ENCODE assay signal across 8 mouse cellular contexts in the genomic region with DNA sequence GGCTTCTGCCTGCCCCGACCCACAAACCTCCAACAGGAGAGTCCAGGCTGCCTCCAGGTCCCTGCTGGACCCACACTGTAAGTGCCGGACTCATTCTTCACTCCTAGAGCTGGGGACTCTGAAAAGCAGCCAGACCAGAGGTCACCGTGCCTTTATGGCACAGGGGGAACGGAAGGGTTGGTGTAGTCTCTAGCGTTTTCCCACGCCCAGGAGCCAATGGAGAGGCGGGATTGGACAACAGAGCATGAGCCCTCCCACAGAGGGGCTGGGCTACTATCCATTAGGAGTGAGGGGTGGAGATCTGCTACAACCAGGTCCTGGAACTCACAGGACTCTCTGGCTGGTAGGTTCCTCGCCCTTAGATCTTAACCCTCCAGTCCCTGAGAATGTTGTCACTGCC. TPM values are rescaled to one million over a fixed set of nuclear protein-coding genes. Genes with fewer than 3 reads are reported as not detected.
DNase-seq lines count a peak whose midpoint lies in the region; ATAC-seq lines count a peak whose summit lies in the region.

No protein-coding gene starts in this region.

- peak; percentile 76 for DNase-seq in urinary bladder, postnatal 14 days (ENCODE audit: low spot score)
- DNase-seq in urinary bladder, adult 2 months (ENCODE audit: low spot score): no peak
- DNase-seq in forebrain, embryonic 11.5 days (ENCODE audit: low spot score): peak; percentile 84
- peak; percentile 83 for DNase-seq in heart, postnatal 10 days
- peak; percentile 84 to 88 for DNase-seq in kidney, postnatal 36 days
- peak; percentile 69 for DNase-seq in lung, postnatal 14 days
- peak; percentile 82 to 86 for DNase-seq in right cerebral cortex, postnatal 10 days (ENCODE audit: low spot score in 2 of 2)
- DNase-seq in c-Kit-positive CD71-positive TER-119-positive erythroid progenitor cells, embryonic 14.5 days (ENCODE audit: low spot score): no peak

- intact Hi-C loops in heart, postnatal 10 days (cut with DNase I): no loop called here

- H3K36me3 ChIP-seq in forebrain, embryonic 11.5 days (ENCODE audit: control insufficient read depth, insufficient read depth, low read length): no peaks in the 10 kb centered on the region

- H3K4me3 ChIP-seq in forebrain, embryonic 11.5 days (ENCODE audit: low read depth, low read length): peak overlapping the region; percentile 25

- no peaks in the 10 kb centered on the region for H3K9me3 ChIP-seq in forebrain, embryonic 11.5 days (ENCODE audit: control insufficient read depth, low read length)

- 3% methylated on average over 8 of the region's 8 CpGs for WGBS in forebrain, embryonic 11.5 days

- ATAC-seq in forebrain, embryonic 11.5 days (replicated peaks; ENCODE audit: low FRiP score): peak; percentile 74

- H3K27ac ChIP-seq in forebrain, embryonic 11.5 days (ENCODE audit: low read depth, low read length): peak overlapping the region; percentile 42; the same call in 1 of the 2 replicates

- peaks cover 2% of the 10 kb centered on the region; the same call in 1 of the 2 replicates for H3K27me3 ChIP-seq in forebrain, embryonic 11.5 days (ENCODE audit: control insufficient read depth, insufficient read depth, low read length)

- H3K9ac ChIP-seq in forebrain, embryonic 11.5 days (ENCODE audit: low read length): peak overlapping the region; percentile 46; the same call in 1 of the 2 replicates

- H3K4me2 ChIP-seq in forebrain, embryonic 11.5 days (ENCODE audit: low read depth, low read length, severe bottlenecking): peak overlapping the region; percentile 47

- H3K4me1 ChIP-seq in forebrain, embryonic 11.5 days (replicated peaks; ENCODE audit: control insufficient read depth, insufficient read depth, low read length): peaks cover 36% of the 10 kb centered on the region

RNA-seq across cellular contexts. Expression of a gene that starts 14.4 kb away (rescaled TPM):
- polyA plus RNA-seq in urinary bladder, adult 2 months (2012; rRNA removed): 0.06 and 0.07 TPM in 2 replicates
- polyA plus RNA-seq in forebrain, embryonic 11.5 days (2014; fragmentation: Nextera tagmentation; extraction: Ambion mirVana): 313 and 318 TPM in 2 replicates
- total RNA-seq in heart, postnatal 10 days (2021): not detected

RNA-seq across cellular contexts. Expression of a gene that starts 17.6 kb away (rescaled TPM):
- polyA plus RNA-seq in urinary bladder, adult 2 months (2012; rRNA removed): 39.8 and 45.9 TPM in 2 replicates
- polyA plus RNA-seq in forebrain, embryonic 11.5 days (2014; fragmentation: Nextera tagmentation; extraction: Ambion mirVana): 43.1 and 49.1 TPM in 2 replicates
- 10 to 100 TPM; 36.5 to 36.8 TPM for total RNA-seq in heart, postnatal 10 days (2021)

RNA-seq across cellular contexts. Expression of a gene that starts 18.0 kb away (rescaled TPM):
- 18.8 and 21.4 TPM in 2 replicates for polyA plus RNA-seq in urinary bladder, adult 2 months (2012; rRNA removed)
- 0.61 and 1.4 TPM in 2 replicates for polyA plus RNA-seq in forebrain, embryonic 11.5 days (2014; fragmentation: Nextera tagmentation; extraction: Ambion mirVana)
- total RNA-seq in heart, postnatal 10 days (2021): 1 to 10 TPM; 4.1 to 5.7 TPM

RNA-seq across cellular contexts. Expression of a gene that starts 47.4 kb away (rescaled TPM):
- polyA plus RNA-seq in urinary bladder, adult 2 months (2012; rRNA removed): 33.1 and 35.2 TPM in 2 replicates
- polyA plus RNA-seq in forebrain, embryonic 11.5 days (2014; fragmentation: Nextera tagmentation; extraction: Ambion mirVana): 29.4 and 32.0 TPM in 2 replicates
- 10 to 100 TPM; 61.7 to 64.3 TPM for total RNA-seq in heart, postnatal 10 days (2021)

Comparison
In these comparisons a context has a peak if more than half of its experiments do, and no peak if none do; other contexts are left out.
1. DNase-seq: peak in urinary bladder, postnatal 14 days (single experiment), forebrain, embryonic 11.5 days (single experiment), heart, postnatal 10 days (2 of 2), kidney, postnatal 36 days (2 of 2), lung, postnatal 14 days (single experiment) and right cerebral cortex, postnatal 10 days (2 of 2); none in urinary bladder, adult 2 months (single experiment) and c-Kit-positive CD71-positive TER-119-positive erythroid progenitor cells, embryonic 14.5 days (single experiment).
2. RNA of a gene that starts 14.4 kb away (polyA plus RNA-seq): 313 to 318 TPM in forebrain, embryonic 11.5 days; 0.06 to 0.07 TPM in urinary bladder, adult 2 months; every median in the first group is over 100 times any median in the second.